Mouse (Mus musculus) splenic B cell, adult 2 months (primary cell): ENCODE data around the gene Usp53.
A peak's percentile ranks its signal among the peaks of the same experiment; 100 is the strongest.
"Not testable (repeated sequence)": the region's sequence is repeated elsewhere in the genome, so short reads cannot be mapped to it uniquely, and the experiment has no call there.

Experiments used
- DNase-seq: peaks from one replicate; pipeline ENCODE4 v3.0.0-alpha.2; 2011; ENCODE audit warnings: low read depth, low spot score
- H3K27me3 ChIP-seq: 2 replicates; pipeline ENCODE4 v1.6.1; 2012; ENCODE audit warnings: mild to moderate bottlenecking, low read length, moderate library complexity, mixed read lengths; ENCODE audit not compliant: control insufficient read depth, poor library complexity, insufficient read depth, severe bottlenecking
- H3K36me3 ChIP-seq: 2 replicates; pipeline ENCODE4 v1.6.1; 2012; ENCODE audit warnings: mild to moderate bottlenecking, low read length, moderate library complexity, mixed read lengths; ENCODE audit not compliant: control insufficient read depth, poor library complexity, insufficient read depth, severe bottlenecking

Usp53 gene

GRCm38 (mm10) chr3:122975964-122976363 lies 8.3 kb downstream of the Usp53 start:
- no peak for DNase-seq
- Histone ChIP-seq H3K36me3 (no peaks in the 10 kb centered on the region; the same call in 1 of the 2 replicates), H3K27me3 (no peaks in the 10 kb centered on the region)

GRCm38 (mm10) chr3:122975363-122975762 lies 8.9 kb downstream of the Usp53 start:
- no peak for DNase-seq
- H3K27me3 ChIP-seq = no peaks in the 10 kb centered on the region
- no peaks in the 10 kb centered on the region; the same call in 1 of the 2 replicates for H3K36me3 ChIP-seq

GRCm38 (mm10) chr3:122974833-122975232 lies 9.5 kb downstream of the Usp53 start:
- DNase-seq = no peak
- Histone ChIP-seq H3K27me3 (no peaks in the 10 kb centered on the region), H3K36me3 (no peaks in the 10 kb centered on the region; the same call in 1 of the 2 replicates)

- Histone ChIP-seq H3K27me3 (no peaks in the 10 kb centered on the region), H3K36me3 (no peaks in the 10 kb centered on the region; the same call in 1 of the 2 replicates)
- no peak for DNase-seq
Measured at GRCm38 (mm10) chr3:122972126-122972822, 12.0 kb downstream of the Usp53 start.

- H3K27me3 ChIP-seq = no peaks in the 10 kb centered on the region
- no peaks in the 10 kb centered on the region for H3K36me3 ChIP-seq
- DNase-seq = no peak
Measured at GRCm38 (mm10) chr3:122968391-122968790, 15.9 kb downstream of the Usp53 start.

- no peak for DNase-seq
- H3K27me3 ChIP-seq = no peaks in the 10 kb centered on the region
Measured at GRCm38 (mm10) chr3:122964301-122964700, 20.0 kb downstream of the Usp53 start.

GRCm38 (mm10) chr3:122950129-122950528 lies 34.2 kb downstream of the Usp53 start:
- no peak for DNase-seq
- Histone ChIP-seq H3K36me3 (peaks cover 8% of the 10 kb centered on the region), H3K27me3 (no peaks in the 10 kb centered on the region)

More at GRCm38 (mm10) chr3:122964301-122964700, 20.0 kb downstream of the Usp53 start:
- peaks cover 2% of the 10 kb centered on the region; the same call in 1 of the 2 replicates for H3K36me3 ChIP-seq

- Histone ChIP-seq H3K36me3 (no peaks in the 10 kb centered on the region), H3K27me3 (no peaks in the 10 kb centered on the region)
- DNase-seq = no peak
Measured at GRCm38 (mm10) chr3:122943387-122943890, 40.9 kb downstream of the Usp53 start.

- H3K27me3 ChIP-seq = no peaks in the 10 kb centered on the region
- H3K36me3 ChIP-seq = 0 out of 2 replicates have a peak, but pooled peaks cover 2% of the 10 kb centered on the region
- DNase-seq = peak; percentile 53
Measured at GRCm38 (mm10) chr3:122939215-122939614, 45.1 kb downstream of the Usp53 start.

GRCm38 (mm10) chr3:122937176-122937575 lies 47.1 kb downstream of the Usp53 start:
- H3K36me3 ChIP-seq, H3K27me3 ChIP-seq, DNase-seq: not testable (repeated sequence)

GRCm38 (mm10) chr3:122932466-122932865 lies 51.8 kb downstream of the Usp53 start:
- no peak for DNase-seq
- H3K36me3 ChIP-seq = peaks cover 5% of the 10 kb centered on the region; the same call in 1 of the 2 replicates
- no peaks in the 10 kb centered on the region for H3K27me3 ChIP-seq

GRCm38 (mm10) chr3:122929723-122930122 lies 54.6 kb downstream of the Usp53 start:
- Histone ChIP-seq H3K27me3 (no peaks in the 10 kb centered on the region), H3K36me3 (peaks cover 3% of the 10 kb centered on the region; the same call in 1 of the 2 replicates)
- no peak for DNase-seq

- Histone ChIP-seq H3K36me3 (no peaks in the 10 kb centered on the region), H3K27me3 (no peaks in the 10 kb centered on the region)
- peak; percentile 94 for DNase-seq
Measured at GRCm38 (mm10) chr3:122924009-122924914, 60.0 kb downstream of the Usp53 start, which contains the start of gene 1810037I17Rik. Gene 1810037I17Rik (plus strand): TSS chr3:122924203.

- DNase-seq = no peak
- Histone ChIP-seq H3K27me3 (no peaks in the 10 kb centered on the region), H3K36me3 (no peaks in the 10 kb centered on the region)
Measured at GRCm38 (mm10) chr3:122923147-122923546, 61.2 kb downstream of the Usp53 start.
